Mouse (Mus musculus) ES-E14 (cell line): Measurements from ENCODE around the gene Mex3a.

Experiments
- CHD2 ChIP-seq: IDR thresholded peaks from 2 replicates; pipeline ENCODE4 v1.6.1; 2014; ENCODE audit warnings: mild to moderate bottlenecking, low read depth, low read length, inconsistent platforms
- MAFK ChIP-seq: IDR thresholded peaks from 2 replicates; pipeline ENCODE4 v1.6.1; 2014; ENCODE audit warnings: mild to moderate bottlenecking, low read depth, low read length, inconsistent platforms; ENCODE audit not compliant: insufficient read depth

GRCm38 (mm10) chr3:88515095-88515386 lies 17.2 kb upstream of the Mex3a start:
- TF ChIP-seq MAFK (no peak), CHD2 (no peak)
